Mouse (Mus musculus) kidney, postnatal 4 days (tissue): Measurements from ENCODE around the gene Luc7l2.

Experiments used
- DNase-seq, 2 experiments: peaks; one replicate each; pipeline ENCODE4 v3.0.0; 2021; ENCODE audit warnings: mixed read lengths in 2 of 2

The Luc7l2 gene

DNA sequence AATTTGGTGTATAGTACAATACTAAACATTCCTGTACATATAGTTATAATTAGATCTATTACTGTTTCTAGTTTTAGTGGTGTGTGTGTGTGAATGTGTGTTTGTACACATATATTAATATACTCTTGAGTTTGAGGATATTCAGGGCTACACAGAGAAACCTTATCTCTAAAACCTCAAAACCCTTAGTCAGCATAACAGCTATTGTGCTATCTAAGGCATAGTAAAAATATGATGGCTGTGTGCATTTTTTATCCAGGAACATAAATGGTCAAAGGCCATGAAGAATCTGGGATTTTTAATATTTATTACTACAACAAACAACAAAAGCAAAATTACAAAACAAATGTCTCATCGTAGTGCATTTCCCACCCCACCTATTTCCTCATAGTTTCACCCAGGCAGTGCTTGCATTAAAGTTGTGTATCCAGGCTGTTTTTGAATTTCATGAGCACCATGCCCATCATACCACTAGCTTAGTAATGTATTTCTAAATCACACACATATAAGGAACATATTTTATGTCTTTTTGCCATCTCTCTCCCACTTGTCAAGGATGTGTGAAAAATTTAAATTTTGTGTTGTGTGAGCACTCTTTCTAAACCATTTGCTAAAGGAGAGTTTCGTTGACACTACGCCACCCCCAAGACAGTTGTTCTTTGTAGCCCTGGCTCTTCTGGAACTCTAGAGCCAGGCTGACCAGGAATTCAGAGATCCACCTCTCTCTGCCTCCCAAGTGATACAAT is 29.2 kb downstream of the Luc7l2 start:
- no peak for DNase-seq

DNA sequence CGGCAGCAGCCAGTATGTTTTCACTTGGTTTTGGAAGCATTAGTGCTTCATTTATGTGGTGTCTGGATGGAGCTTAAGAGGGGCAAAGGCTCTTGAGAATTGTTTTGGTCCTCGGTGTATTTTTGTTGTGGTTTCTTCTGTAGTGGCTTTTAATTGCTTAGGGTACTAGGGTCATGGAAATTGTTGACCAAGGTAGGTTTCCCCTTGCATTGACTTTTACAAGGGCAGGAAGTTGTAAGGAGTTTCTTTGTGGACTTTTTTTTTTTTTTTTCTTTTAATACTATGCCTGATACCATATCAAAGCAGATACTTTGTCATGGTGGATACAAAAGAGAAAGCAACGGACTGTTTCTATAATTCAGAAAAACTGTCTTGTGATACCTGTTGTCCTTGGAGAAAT is 30.6 kb downstream of the Luc7l2 start:
- DNase-seq = no peak

DNA sequence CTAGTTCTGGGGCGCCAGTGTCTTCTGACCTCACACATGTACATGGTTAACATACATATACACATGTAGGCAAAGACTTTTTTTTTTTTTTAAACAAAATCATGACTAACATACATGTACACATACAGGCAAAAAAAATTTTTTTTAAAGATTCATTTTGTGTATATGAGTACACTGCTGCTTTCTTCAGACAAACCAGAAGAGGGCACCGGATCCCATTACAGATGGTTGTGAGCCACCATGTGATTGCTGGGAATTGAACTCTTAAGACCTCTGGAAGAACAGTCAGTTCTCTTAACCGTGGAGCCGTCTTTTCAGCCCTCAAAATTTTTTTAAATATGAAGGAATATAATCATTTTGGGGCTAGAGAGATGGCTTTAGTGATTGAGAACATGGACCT is 46.3 kb downstream of the Luc7l2 start:
- no peak for DNase-seq

- DNase-seq = no peak
Observed at GRCm38 (mm10) chr6:38609892-38610291, 58.8 kb downstream of the Luc7l2 start.

- DNase-seq = no peak
Observed at GRCm38 (mm10) chr6:38622406-38622805, 71.3 kb downstream of the Luc7l2 start.

GRCm38 (mm10) chr6:38623457-38623856 is 72.3 kb downstream of the Luc7l2 start:
- no peak for DNase-seq

DNA sequence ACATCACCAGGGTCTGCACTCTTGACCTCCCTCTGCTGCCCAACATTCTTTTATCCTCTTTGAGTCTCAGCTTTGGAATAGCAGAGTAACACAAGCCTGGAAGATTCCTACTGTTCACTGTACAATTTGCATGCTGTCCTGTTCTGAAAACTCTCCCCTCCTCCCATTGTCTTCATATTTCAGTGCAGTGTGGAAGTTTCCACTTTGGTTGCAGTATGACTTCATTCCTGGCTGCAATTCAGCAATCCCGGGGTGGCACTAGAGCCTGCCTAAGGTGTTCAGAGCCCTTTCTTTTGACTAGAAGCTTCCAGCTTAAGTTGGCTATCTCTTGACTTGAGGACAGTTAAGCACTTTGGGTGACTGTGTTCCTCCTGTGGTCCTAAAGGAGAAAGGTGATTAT is 73.3 kb downstream of the Luc7l2 start:
- DNase-seq = no peak

DNA sequence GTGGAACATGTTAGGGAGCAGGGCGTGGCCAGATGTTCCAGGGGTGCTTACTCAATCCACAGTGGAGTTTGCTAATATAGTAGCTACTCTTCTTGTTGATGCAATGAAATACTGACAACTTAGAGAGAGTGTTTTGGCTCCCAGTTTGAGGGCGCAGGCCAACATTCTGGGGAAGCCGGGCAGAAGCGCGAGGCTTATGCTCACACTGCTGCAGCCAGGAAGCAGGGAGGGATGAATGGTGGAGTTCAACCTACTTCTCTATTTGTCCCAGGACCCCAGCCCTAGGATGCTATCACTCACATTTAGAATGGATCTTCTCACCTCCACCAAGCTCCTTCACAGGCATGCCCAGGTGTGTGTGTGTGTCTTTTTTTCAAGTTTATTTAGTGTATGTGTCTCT is 75.0 kb downstream of the Luc7l2 start:
- no peak for DNase-seq

- peak in 1 of 2 experiments; percentile 0 for DNase-seq
Observed at GRCm38 (mm10) chr6:38627081-38627480, 75.9 kb downstream of the Luc7l2 start.

GRCm38 (mm10) chr6:38627486-38627885 is 76.4 kb downstream of the Luc7l2 start:
- DNase-seq = no peak

GRCm38 (mm10) chr6:38629556-38629955 is 78.4 kb downstream of the Luc7l2 start:
- no peak for DNase-seq

DNA sequence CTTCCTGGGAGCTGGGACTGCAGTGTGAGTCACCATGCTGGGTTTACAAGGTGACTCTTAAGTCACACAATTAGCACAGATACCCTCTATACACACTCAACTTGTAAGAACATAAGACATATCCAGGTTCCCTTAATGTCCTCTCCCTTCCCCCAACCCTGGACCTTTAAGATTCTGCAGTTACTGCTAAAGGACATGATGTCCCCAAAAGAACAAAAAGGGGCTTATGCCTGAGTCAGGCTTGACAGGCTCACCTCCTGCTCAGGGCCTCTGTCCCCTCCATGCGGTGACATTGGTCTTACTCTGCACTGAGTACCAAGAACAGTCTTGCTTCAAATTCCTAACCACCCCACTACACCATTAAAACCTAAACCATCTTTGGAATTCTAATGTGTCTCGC is 81.7 kb downstream of the Luc7l2 start:
- DNase-seq = no peak

- no peak for DNase-seq
Observed at GRCm38 (mm10) chr6:38634461-38634860, 83.3 kb downstream of the Luc7l2 start.

- peak; percentile 73 to 81 for DNase-seq
Observed at GRCm38 (mm10) chr6:38635941-38636851, 85.1 kb downstream of the Luc7l2 start.

DNA sequence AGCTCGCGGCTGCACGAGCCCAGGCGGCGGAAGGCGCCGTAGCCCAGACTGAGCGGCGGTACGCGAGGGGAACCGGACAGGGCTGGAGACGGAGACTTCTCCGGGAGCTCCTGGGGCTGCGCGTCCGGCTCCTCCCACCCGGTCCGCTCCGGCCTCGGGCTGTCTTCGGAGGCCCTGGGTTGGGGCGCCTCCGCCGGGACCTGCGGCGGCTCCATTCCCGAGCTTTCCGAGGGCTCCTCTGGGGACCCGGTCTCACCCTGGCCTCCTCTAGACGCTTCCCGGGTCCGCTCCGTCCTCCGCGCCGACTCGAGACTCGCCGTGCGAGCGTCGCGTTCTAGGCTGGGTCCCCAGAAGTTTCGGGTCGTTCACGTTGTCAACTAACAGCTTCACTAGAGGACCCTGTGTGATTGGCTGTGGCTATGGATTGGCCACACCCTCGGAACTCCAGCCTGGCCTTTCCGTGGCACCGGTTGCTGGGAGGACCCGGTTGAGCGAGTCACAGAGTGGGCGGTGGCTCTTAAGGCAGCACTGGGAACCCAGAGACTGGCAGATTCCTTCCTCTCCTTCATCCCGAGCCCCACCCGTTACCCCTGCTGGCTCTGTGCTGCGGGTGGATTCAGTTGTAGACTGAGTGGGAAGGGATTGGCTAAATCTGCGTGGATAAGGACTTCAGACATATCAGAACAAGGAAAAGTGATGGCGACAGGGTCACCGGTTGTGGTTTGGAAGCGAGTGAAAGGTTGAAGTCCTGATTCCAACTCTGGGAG is 85.9 kb downstream of the Luc7l2 start, which contains the start of gene Klrg2:
Gene Klrg2, minus strand, starts transcription at position 391 of the 767 bp plus-strand sequence.
- peak; percentile 72 to 83 for DNase-seq

DNA sequence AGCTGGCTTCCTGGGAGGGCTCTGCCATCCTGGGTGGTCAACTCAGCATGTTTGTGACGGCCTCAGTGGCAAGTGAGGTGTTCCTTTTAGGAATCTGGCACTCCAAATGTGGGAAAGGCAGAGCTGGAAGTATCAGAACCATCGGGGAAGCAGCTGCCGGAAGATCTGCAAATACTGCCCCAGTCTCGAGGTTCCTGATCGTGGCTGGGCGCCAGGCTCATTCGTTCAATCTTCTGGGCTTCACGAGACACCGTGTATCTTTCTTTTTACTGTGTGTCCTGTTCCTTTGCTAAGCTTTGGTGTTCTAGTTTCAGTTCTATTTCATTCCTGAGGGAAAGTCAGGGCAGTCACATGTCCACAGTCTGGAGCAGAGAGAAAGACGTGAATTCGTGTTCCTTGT is 89.3 kb downstream of the Luc7l2 start:
- DNase-seq = peak in 1 of 2 experiments; percentile 22

- DNase-seq = no peak
Observed at GRCm38 (mm10) chr6:38641228-38641627, 90.1 kb downstream of the Luc7l2 start.

DNA sequence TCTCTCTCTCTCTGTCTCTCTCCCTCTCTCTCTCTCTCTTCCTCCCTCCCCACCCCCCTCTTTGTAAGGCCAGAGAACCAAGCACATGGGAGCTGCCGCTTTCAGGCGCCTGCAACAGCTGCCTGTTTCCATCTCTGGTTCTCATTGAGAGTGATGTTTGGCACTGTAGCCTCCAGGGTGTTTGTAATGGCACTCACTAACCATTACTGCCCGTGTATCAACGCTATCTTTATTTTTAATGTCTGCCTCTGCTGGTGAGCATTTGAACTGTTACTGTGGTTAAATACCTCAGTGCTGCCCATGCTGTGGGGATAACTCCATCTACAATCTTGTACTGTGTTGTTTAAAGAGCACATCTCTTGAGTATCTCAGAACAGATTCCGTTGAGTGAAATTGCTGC is 90.5 kb downstream of the Luc7l2 start:
- no peak for DNase-seq

- DNase-seq = no peak
Observed at GRCm38 (mm10) chr6:38642593-38642992, 91.5 kb downstream of the Luc7l2 start.

GRCm38 (mm10) chr6:38643039-38643438 is 91.9 kb downstream of the Luc7l2 start:
- no peak for DNase-seq

GRCm38 (mm10) chr6:38649545-38649944 is 98.4 kb downstream of the Luc7l2 start:
- peak; percentile 33 to 46 for DNase-seq

DNA sequence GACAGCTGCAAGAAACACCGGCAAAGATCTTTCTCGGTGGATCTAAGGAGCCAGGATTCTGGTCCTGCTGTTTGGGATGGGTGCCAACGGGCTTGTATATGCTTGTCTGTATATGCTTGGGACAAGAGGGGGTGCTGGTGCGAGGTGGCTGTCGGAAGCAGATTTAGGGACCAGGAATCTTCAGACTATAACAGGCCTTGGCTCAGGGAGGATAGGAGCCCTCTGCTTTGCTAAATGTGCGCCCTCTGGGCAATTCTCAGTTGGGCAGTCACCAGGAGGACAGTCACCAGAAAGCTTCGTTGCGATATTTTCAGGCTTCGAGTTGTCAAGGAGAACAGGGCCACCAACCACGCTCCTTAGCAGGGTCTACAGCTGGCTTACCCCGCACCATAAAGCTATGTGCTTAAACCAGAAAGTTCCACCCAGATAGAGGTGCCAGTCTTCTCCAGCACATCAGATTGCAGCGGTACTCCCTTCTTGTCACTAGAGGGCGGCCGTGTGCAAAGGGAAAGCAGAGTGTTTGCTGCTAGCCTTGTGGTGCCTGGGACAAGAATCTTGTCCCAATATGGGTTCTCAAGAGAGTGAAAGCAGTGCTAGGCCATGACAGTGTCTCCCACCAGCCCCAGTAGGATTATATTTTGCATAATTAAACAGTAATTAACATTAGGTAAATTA is 99.3 kb downstream of the Luc7l2 start:
- DNase-seq = peak; percentile 79 to 83
